Mouse (Mus musculus) retina, embryonic 14.5 days (tissue): ENCODE results near the gene Cpe.

ENCODE experiments used
- DNase-seq: peaks from one replicate; pipeline ENCODE4 v3.0.0-alpha.2; 2015; ENCODE audit warnings: low spot score

The Cpe gene

GRCm38 (mm10) chr8:64548054-64548850 lies 144.6 kb downstream of the Cpe start:
- DNase-seq = peak; percentile 88

- DNase-seq = peak; percentile 34
Measured at GRCm38 (mm10) chr8:64543441-64543840, 149.4 kb downstream of the Cpe start.
